Mouse (Mus musculus) limb, embryonic 15.5 days (tissue): ENCODE measurements around the gene Grasp. TPM values are rescaled to one million over a fixed set of nuclear protein-coding genes. Genes with fewer than 3 reads are reported as not detected.

Source experiments
- ATAC-seq: fragments of 200-750 bp; cut with Nextera tagmentation; 2 replicates; pipeline ENCODE4 v1.8.0; 2017; ENCODE audit warnings: low read depth, moderate TSS enrichment; ENCODE audit not compliant: insufficient number of reproducible peaks, low FRiP score, low TSS enrichment
- H3K27ac ChIP-seq: fragments of 300-500 bp; sonication (generic); 2 replicates; pipeline ENCODE4 v1.5.1; 2015; ENCODE audit warnings: moderate library complexity, mild to moderate bottlenecking, inconsistent platforms
- H3K27me3 ChIP-seq: fragments of 300-500 bp; sonication (generic); 2 replicates; pipeline ENCODE4 v1.6.1; 2015; ENCODE audit warnings: inconsistent platforms
- H3K36me3 ChIP-seq: fragments of 300-500 bp; sonication (generic); 2 replicates; pipeline ENCODE4 v1.6.1; 2015; ENCODE audit warnings: inconsistent platforms
- H3K4me1 ChIP-seq: fragments of 300-500 bp; sonication (generic); 2 replicates; pipeline ENCODE4 v1.6.1; 2015; ENCODE audit warnings: inconsistent platforms
- H3K4me2 ChIP-seq: fragments of 300-500 bp; sonication (generic); 2 replicates; pipeline ENCODE4 v1.6.1; 2015; ENCODE audit warnings: mild to moderate bottlenecking, inconsistent platforms
- H3K4me3 ChIP-seq: fragments of 300-500 bp; sonication (generic); 2 replicates; pipeline ENCODE4 v1.5.1; 2015; ENCODE audit warnings: mild to moderate bottlenecking, inconsistent platforms
- H3K9ac ChIP-seq: fragments of 300-500 bp; sonication (generic); 2 replicates; pipeline ENCODE4 v1.6.1; 2015; ENCODE audit warnings: inconsistent platforms
- H3K9me3 ChIP-seq: fragments of 300-500 bp; sonication (generic); 2 replicates; pipeline ENCODE4 v1.6.1; 2016; ENCODE audit warnings: inconsistent platforms
- WGBS: fragments of 180-500 bp; shearing (Covaris S2); methylation state at CpG from one replicate; pipeline ENCODE4 v1.1.7; 2015; 5-methylcytosine and 5-hydroxymethylcytosine counted together
- polyA plus RNA-seq: library from polyadenylated mRNA; unstranded; fragments of >200 nt; fragmentation: Nextera tagmentation; extraction: Ambion mirVana; gene quantifications from 2 replicates; pipeline ENCODE4 v1.2.1, GENCODE M21; 2015

Grasp gene
- polyA plus RNA-seq: 5.3 and 7.2 TPM in 2 replicates

- ATAC-seq: peak; percentile 83
- Histone ChIP-seq H3K27me3 (no peaks in the 10 kb centered on the region), H3K4me1 (peaks cover 87% of the 10 kb centered on the region), H3K9ac (peak within 1 kb of the TSS; percentile 61), H3K9me3 (no peaks in the 10 kb centered on the region), H3K4me2 (peak within 1 kb of the TSS; percentile 87), H3K4me3 (peak within 1 kb of the TSS; percentile 78), H3K36me3 (peaks cover 5% of the 10 kb centered on the region), H3K27ac (peak within 1 kb of the TSS; percentile 91)
- under 1% methylated on average over 77 of the region's 77 CpGs for WGBS
Measured at GRCm38 (mm10) chr15:101224006-101224906, at the start of gene Grasp. Gene Grasp, plus strand, starts transcription at chr15:101224188.

GRCm38 (mm10) chr15:101174294-101175130 is 49.5 kb upstream of the Grasp start:
- Histone ChIP-seq H3K9me3 (no peaks in the 10 kb centered on the region), H3K4me2 (peak overlapping the region; percentile 78), H3K9ac (peak overlapping the region; percentile 89), H3K36me3 (no peaks in the 10 kb centered on the region), H3K27ac (peak overlapping the region; percentile 82), H3K4me1 (peaks cover 49% of the 10 kb centered on the region), H3K4me3 (peak overlapping the region; percentile 84), H3K27me3 (no peaks in the 10 kb centered on the region)
- peak; percentile 11 for ATAC-seq
- under 1% methylated on average over 44 of the region's 46 CpGs for WGBS

- Histone ChIP-seq H3K9me3 (no peaks in the 10 kb centered on the region), H3K36me3 (no peaks in the 10 kb centered on the region), H3K27me3 (no peaks in the 10 kb centered on the region), H3K4me2 (peak overlapping the region; percentile 78), H3K9ac (peak overlapping the region; percentile 89), H3K4me3 (peak overlapping the region; percentile 84), H3K4me1 (peaks cover 55% of the 10 kb centered on the region), H3K27ac (peak overlapping the region; percentile 17; the same call in 1 of the 2 replicates)
- 3% methylated on average over 5 of the region's 5 CpGs for WGBS
- ATAC-seq: no peak
Measured at GRCm38 (mm10) chr15:101175131-101175460, 48.9 kb upstream of the Grasp start.

- ATAC-seq: no peak
- Histone ChIP-seq H3K27me3 (no peaks in the 10 kb centered on the region), H3K9me3 (no peaks in the 10 kb centered on the region), H3K36me3 (no peaks in the 10 kb centered on the region), H3K4me2 (peak overlapping the region; percentile 78), H3K27ac (peak overlapping the region; percentile 17; the same call in 1 of the 2 replicates), H3K4me3 (peak overlapping the region; percentile 84), H3K4me1 (peaks cover 61% of the 10 kb centered on the region), H3K9ac (peak overlapping the region; percentile 15)
- WGBS: 15% methylated on average over 17 of the region's 17 CpGs
Measured at GRCm38 (mm10) chr15:101175613-101176283, 48.2 kb upstream of the Grasp start.

- Histone ChIP-seq H3K4me3 (peak overlapping the region; percentile 84; the same call in 1 of the 2 replicates), H3K27ac (peak overlapping the region; percentile 17; the same call in 1 of the 2 replicates), H3K9ac (no peak overlapping the region), H3K27me3 (no peaks in the 10 kb centered on the region), H3K4me2 (peak overlapping the region; percentile 78), H3K4me1 (peaks cover 67% of the 10 kb centered on the region), H3K36me3 (no peaks in the 10 kb centered on the region), H3K9me3 (no peaks in the 10 kb centered on the region)
- WGBS: 33% methylated on average over 3 of the region's 3 CpGs
- ATAC-seq: no peak
Measured at GRCm38 (mm10) chr15:101176284-101176680, 47.7 kb upstream of the Grasp start.

GRCm38 (mm10) chr15:101176795-101177691 is 46.9 kb upstream of the Grasp start:
- Histone ChIP-seq H3K27ac (peak overlapping the region; percentile 57), H3K27me3 (no peaks in the 10 kb centered on the region), H3K4me2 (peak overlapping the region; percentile 3; the same call in 1 of the 2 replicates), H3K4me3 (no peak overlapping the region), H3K4me1 (peaks cover 72% of the 10 kb centered on the region), H3K36me3 (no peaks in the 10 kb centered on the region), H3K9ac (no peak overlapping the region), H3K9me3 (no peaks in the 10 kb centered on the region)
- WGBS: 48% methylated on average over 8 of the region's 8 CpGs
- no peak for ATAC-seq

GRCm38 (mm10) chr15:101180363-101181105 is 43.5 kb upstream of the Grasp start:
- Histone ChIP-seq H3K4me3 (no peak overlapping the region), H3K36me3 (no peaks in the 10 kb centered on the region), H3K4me1 (peaks cover 65% of the 10 kb centered on the region), H3K9me3 (no peaks in the 10 kb centered on the region), H3K27me3 (no peaks in the 10 kb centered on the region), H3K9ac (no peak overlapping the region), H3K27ac (peak overlapping the region; percentile 12; the same call in 1 of the 2 replicates), H3K4me2 (no peak overlapping the region)
- no peak for ATAC-seq
- WGBS: 60% methylated on average over 15 of the region's 15 CpGs

- Histone ChIP-seq H3K9ac (no peak overlapping the region), H3K27ac (peak overlapping the region; percentile 55; the same call in 1 of the 2 replicates), H3K36me3 (no peaks in the 10 kb centered on the region; the same call in 1 of the 2 replicates), H3K4me3 (no peak overlapping the region), H3K4me2 (no peak overlapping the region), H3K9me3 (no peaks in the 10 kb centered on the region), H3K4me1 (peaks cover 60% of the 10 kb centered on the region), H3K27me3 (no peaks in the 10 kb centered on the region)
- ATAC-seq: no peak
- 24% methylated on average over 5 of the region's 5 CpGs for WGBS
Measured at GRCm38 (mm10) chr15:101181106-101181466, 42.9 kb upstream of the Grasp start.

GRCm38 (mm10) chr15:101181500-101181899 is 42.5 kb upstream of the Grasp start:
- H3K36me3 ChIP-seq: no peaks in the 10 kb centered on the region; the same call in 1 of the 2 replicates
- H3K27me3 ChIP-seq: no peaks in the 10 kb centered on the region
- H3K27ac ChIP-seq: peak overlapping the region; percentile 55; the same call in 1 of the 2 replicates
- ATAC-seq: no peak
- WGBS: 38% methylated on average over 4 of the region's 4 CpGs
- no peak overlapping the region for H3K9ac ChIP-seq
- no peaks in the 10 kb centered on the region for H3K9me3 ChIP-seq
- no peak overlapping the region for H3K4me2 ChIP-seq
- no peak overlapping the region for H3K4me3 ChIP-seq
- H3K4me1 ChIP-seq: peaks cover 56% of the 10 kb centered on the region

GRCm38 (mm10) chr15:101182676-101183075 is 41.3 kb upstream of the Grasp start:
- Histone ChIP-seq H3K4me2 (no peak overlapping the region), H3K9ac (no peak overlapping the region), H3K9me3 (no peaks in the 10 kb centered on the region), H3K27ac (peak overlapping the region; percentile 74), H3K36me3 (no peaks in the 10 kb centered on the region; the same call in 1 of the 2 replicates), H3K27me3 (no peaks in the 10 kb centered on the region), H3K4me1 (peaks cover 47% of the 10 kb centered on the region), H3K4me3 (no peak overlapping the region)
- ATAC-seq: 0 out of 2 replicates have a peak, but pooled peaks have one; percentile 33
- 20% methylated on average over 5 of the region's 5 CpGs for WGBS
